Mouse (Mus musculus) liver, adult 2 months (tissue): Measurements from ENCODE around the gene Inka2. TPM values are rescaled to one million over a fixed set of nuclear protein-coding genes. Genes with fewer than 3 reads are reported as not detected.

ENCODE experiments used
- DNase-seq: peaks from one replicate; pipeline ENCODE4 v3.0.0-alpha.2; 2011; ENCODE audit warnings: low read depth, low spot score; ENCODE audit errors: extremely low read depth
- H3K27ac ChIP-seq: fragments of 200-500 bp; replicated peaks from 2 replicates; pipeline ENCODE4 v1.5.1; 2012; ENCODE audit warnings: low read depth, mild to moderate bottlenecking, control low read depth, inconsistent platforms, low read length; ENCODE audit not compliant: insufficient read depth
- H3K27me3 ChIP-seq: fragments of 200-500 bp; 2 replicates; pipeline ENCODE4 v1.6.1; 2012; ENCODE audit warnings: mild to moderate bottlenecking, moderate library complexity, low read length, inconsistent platforms; ENCODE audit not compliant: control insufficient read depth, insufficient read depth
- H3K36me3 ChIP-seq: fragments of 200-500 bp; 2 replicates; pipeline ENCODE4 v1.6.1; 2012; ENCODE audit warnings: low read length, inconsistent platforms; ENCODE audit not compliant: control insufficient read depth, insufficient read depth
- H3K4me1 ChIP-seq: fragments of 200-500 bp; 2 replicates; pipeline ENCODE4 v1.6.1; 2011; ENCODE audit warnings: low read length; ENCODE audit not compliant: control insufficient read depth, insufficient read depth
- H3K4me3 ChIP-seq: fragments of 200-500 bp; 2 replicates; pipeline ENCODE4 v1.5.1; 2011; ENCODE audit warnings: low read depth, mild to moderate bottlenecking, control low read depth, low read length, moderate library complexity; ENCODE audit not compliant: insufficient read depth
- H3K79me2 ChIP-seq: fragments of 200-500 bp; 2 replicates; pipeline ENCODE4 v1.6.1; 2012; ENCODE audit warnings: inconsistent platforms, mild to moderate bottlenecking, low read length, moderate library complexity; ENCODE audit not compliant: control insufficient read depth, insufficient read depth
- H3K9ac ChIP-seq: fragments of 200-500 bp; 2 replicates; pipeline ENCODE4 v1.6.1; 2012; ENCODE audit warnings: low read depth, mild to moderate bottlenecking, control low read depth, inconsistent platforms, low read length
- CTCF ChIP-seq: fragments of 200-500 bp; IDR thresholded peaks from 2 replicates; pipeline ENCODE4 v1.5.1; 2011; ENCODE audit warnings: low read depth, low read length, control low read depth
- POLR2A ChIP-seq: fragments of 200-500 bp; IDR thresholded peaks from 2 replicates; pipeline ENCODE4 v1.6.1; 2011; ENCODE audit warnings: low read length, control low read depth; ENCODE audit not compliant: insufficient read depth; ENCODE audit errors: extremely low read depth
- WGBS: fragments of 180-500 bp; shearing (Covaris S2); methylation state at CpG from one replicate; pipeline ENCODE4 v1.1.7; 2018; 5-methylcytosine and 5-hydroxymethylcytosine counted together
- polyA plus RNA-seq: library from polyadenylated mRNA; depleted of rRNA; stranded (reverse); fragments of >200 nt; gene quantifications from 2 replicates; pipeline ENCODE4 v1.2.3, GENCODE M21; 2012; rRNA removed
- total RNA-seq: library from RNA; depleted of rRNA; stranded (reverse); fragments of >200 nt; gene quantifications from 2 replicates; pipeline ENCODE4 v1.2.3, GENCODE M21; 2014; rRNA removed

The Inka2 gene
- total and polyA plus RNA-seq, 2 experiments = 0.07 to 0.09 TPM

DNA sequence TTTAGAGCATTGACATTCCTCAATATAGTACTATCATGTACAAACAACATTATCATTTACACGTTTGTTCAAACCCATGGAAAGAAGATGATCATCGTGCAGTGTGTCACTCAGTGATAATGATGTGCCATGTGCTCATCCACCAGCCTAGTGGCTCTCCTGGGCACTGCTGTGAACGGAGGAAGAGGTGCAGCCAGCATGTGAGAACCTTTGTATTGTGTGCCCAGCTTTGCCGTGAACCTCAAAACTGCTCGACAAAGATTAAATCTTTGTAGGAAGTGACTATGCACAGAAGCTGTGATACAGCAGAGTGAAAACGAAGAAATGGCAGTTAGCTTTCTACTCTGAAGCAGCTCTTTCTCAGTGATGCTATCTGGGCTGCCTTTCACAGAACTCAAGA is 64.1 kb downstream of the Inka2 start:
- H3K4me3 ChIP-seq = no peak overlapping the region
- TF ChIP-seq CTCF (0 out of 2 replicates have a peak, but pooled peaks have one; percentile 4), POLR2A (no peak)
- no peaks in the 10 kb centered on the region for H3K36me3 ChIP-seq
- no peaks in the 10 kb centered on the region for H3K27me3 ChIP-seq
- H3K79me2 ChIP-seq = peaks cover 24% of the 10 kb centered on the region; the same call in 1 of the 2 replicates
- no peak overlapping the region for H3K9ac ChIP-seq
- DNase-seq = no peak
- H3K4me1 ChIP-seq = peaks cover 4% of the 10 kb centered on the region
- H3K27ac ChIP-seq = no peak overlapping the region
- 52% methylated on average over 6 of the region's 6 CpGs for WGBS

DNA sequence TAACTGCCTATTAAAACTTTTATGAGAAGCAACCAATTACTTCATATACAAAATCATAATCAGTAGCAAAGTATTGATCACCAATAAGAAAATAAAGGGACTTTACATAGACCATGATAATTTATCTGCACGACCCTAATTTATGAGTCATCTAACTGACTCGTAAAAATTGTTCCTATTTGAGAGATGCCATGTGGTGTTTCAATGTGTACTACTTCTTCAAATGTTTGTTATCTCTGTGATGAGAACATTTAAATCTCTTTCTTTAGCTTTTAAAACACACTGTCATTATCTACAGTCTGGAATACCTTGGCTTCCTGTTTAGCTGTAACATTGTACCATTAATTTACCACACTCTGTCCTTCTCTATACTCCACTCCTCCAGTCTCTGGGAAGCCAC is 65.0 kb downstream of the Inka2 start:
- H3K36me3 ChIP-seq = no peaks in the 10 kb centered on the region
- no peaks in the 10 kb centered on the region for H3K27me3 ChIP-seq
- no peak overlapping the region for H3K9ac ChIP-seq
- no peak overlapping the region for H3K4me3 ChIP-seq
- DNase-seq = no peak
- no peaks in the 10 kb centered on the region; the same call in 1 of the 2 replicates for H3K4me1 ChIP-seq
- no peak for TF ChIP-seq CTCF
- TF ChIP-seq POLR2A = no peak
- peaks cover 24% of the 10 kb centered on the region; the same call in 1 of the 2 replicates for H3K79me2 ChIP-seq
- WGBS = 67% methylated on average over 2 of the region's 2 CpGs
- H3K27ac ChIP-seq = no peak overlapping the region

Other genes with a start within 250 kb of the Inka2 start
- gene Ddx20, start 17.0 kb upstream of the Inka2 start, total RNA-seq = 7.3 and 7.9 TPM in 2 replicates
- 6.9 and 7.4 TPM in 2 replicates for gene Ddx20, start 17.0 kb upstream of the Inka2 start, polyA plus RNA-seq
- gene Rap1a, start 96.7 kb downstream of the Inka2 start, total RNA-seq = 50.9 and 65.2 TPM in 2 replicates
- 8.7 and 10.0 TPM in 2 replicates for gene Rap1a, start 96.7 kb downstream of the Inka2 start, polyA plus RNA-seq
- gene Adora3, start 166.3 kb downstream of the Inka2 start, total RNA-seq = 0.09 TPM in 1 of 2 replicates, not detected in the other
- gene Adora3, start 166.3 kb downstream of the Inka2 start, polyA plus RNA-seq = 0.06 TPM in 1 of 2 replicates, not detected in the other
- gene Tmigd3, start 166.3 kb downstream of the Inka2 start, total RNA-seq = 0.27 TPM in 1 of 2 replicates, not detected in the other
- 0.12 TPM in 1 of 2 replicates, not detected in the other for gene Tmigd3, start 166.3 kb downstream of the Inka2 start, polyA plus RNA-seq
- gene I830077J02Rik, start 228.1 kb downstream of the Inka2 start, total RNA-seq = 0.40 and 0.55 TPM in 2 replicates
- gene I830077J02Rik, start 228.1 kb downstream of the Inka2 start, polyA plus RNA-seq = 0.39 and 0.54 TPM in 2 replicates